Mouse (Mus musculus): ENCODE data around the gene Fbxl16. TPM values are rescaled to one million over a fixed set of nuclear protein-coding genes. Genes with fewer than 3 reads are reported as not detected.

Fbxl16 gene
- total RNA-seq, 1 experiment from 2014 or later, result 40.7 TPM

DNA sequence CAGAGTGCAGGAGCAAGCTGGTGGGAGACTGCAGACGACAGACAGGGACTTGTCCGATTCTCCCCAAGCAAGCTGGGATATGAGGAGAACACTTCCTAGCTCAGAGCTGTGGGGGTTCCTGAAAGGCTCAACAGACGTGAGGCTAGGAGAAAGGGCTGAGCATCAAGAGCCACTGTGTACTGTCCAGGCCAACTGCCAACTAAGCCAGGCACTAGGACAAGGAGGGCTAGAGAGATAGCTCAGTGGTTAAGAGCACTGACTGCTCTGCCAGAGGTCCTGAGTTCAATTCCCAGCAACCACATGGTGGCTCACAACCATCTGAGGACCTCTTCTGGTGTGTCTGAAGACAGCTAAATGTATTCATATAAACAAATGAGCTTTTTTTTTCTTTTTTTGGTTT is 33.6 kb downstream of the Fbxl16 start:
- DNase-seq, result no peak

GRCm38 (mm10) chr17:25843122-25843521 is 34.2 kb downstream of the Fbxl16 start:
- no peak for DNase-seq

DNA sequence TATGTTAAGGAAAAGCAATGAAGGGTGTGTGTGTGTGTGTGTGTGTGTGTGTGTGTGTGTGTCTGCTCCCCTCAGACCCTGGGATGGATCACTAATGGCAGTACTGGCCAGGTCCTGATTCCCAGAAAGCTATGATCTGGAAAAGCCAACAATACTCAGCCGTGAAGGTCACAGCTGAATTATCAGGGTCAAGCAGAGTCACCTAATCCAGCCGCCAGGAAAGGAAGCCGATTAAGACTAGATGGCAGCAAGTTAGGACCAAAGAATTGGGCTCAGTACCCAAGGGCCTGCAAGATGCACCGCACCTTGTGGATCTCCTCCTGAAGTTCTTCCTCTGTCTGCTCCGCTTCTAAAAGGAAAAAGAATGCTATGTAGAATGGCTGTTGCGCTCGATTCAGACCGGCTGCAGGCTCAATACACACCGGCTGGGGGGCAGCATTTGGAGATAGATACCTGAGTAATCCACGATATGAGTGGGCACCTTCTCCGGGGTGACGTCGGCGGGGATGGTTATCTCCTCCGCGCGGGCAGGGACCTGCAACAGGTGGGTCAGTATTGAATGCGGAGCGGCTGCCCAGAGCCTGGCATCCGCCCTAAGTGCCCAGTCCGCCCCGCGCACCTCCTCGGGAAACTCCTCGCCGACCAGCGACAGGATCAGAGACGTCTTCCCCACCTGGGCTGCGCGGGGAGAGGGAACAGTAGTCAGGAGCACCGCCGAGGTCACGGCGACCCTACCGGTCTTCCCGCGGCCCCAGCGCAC is 34.9 kb downstream of the Fbxl16 start:
- no peak for DNase-seq

- peak; percentile 95 for DNase-seq
Observed at GRCm38 (mm10) chr17:25844396-25844901, 35.6 kb downstream of the Fbxl16 start, which contains the start of gene Rhot2. Gene Rhot2 (minus strand): TSS chr17:25844851.

DNA sequence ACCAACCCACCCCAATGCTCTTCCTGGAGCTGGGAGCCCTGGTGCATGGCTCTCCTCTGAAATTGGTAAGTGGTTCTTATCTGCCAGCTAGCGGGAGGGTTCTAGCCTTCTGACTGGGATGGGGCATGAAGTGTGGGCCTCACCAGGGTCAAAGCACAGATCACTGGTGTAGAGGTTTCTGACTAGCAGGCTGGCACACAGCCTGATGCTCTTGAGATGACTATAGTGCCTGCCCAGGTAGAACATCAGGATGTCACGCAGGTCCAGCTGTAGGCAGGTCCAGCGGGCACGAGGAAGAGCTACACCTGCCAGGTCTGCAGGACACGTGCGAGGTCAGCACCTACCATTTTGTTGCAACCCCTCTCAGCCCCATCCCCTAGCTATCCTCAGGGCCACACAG is 51.3 kb downstream of the Fbxl16 start:
- DNase-seq, result no peak

- DNase-seq, result peak; percentile 91
Observed at GRCm38 (mm10) chr17:25860832-25861703, 52.2 kb downstream of the Fbxl16 start, which contains the start of gene Wdr90. Gene Wdr90 (minus strand): TSS chr17:25861501.

DNA sequence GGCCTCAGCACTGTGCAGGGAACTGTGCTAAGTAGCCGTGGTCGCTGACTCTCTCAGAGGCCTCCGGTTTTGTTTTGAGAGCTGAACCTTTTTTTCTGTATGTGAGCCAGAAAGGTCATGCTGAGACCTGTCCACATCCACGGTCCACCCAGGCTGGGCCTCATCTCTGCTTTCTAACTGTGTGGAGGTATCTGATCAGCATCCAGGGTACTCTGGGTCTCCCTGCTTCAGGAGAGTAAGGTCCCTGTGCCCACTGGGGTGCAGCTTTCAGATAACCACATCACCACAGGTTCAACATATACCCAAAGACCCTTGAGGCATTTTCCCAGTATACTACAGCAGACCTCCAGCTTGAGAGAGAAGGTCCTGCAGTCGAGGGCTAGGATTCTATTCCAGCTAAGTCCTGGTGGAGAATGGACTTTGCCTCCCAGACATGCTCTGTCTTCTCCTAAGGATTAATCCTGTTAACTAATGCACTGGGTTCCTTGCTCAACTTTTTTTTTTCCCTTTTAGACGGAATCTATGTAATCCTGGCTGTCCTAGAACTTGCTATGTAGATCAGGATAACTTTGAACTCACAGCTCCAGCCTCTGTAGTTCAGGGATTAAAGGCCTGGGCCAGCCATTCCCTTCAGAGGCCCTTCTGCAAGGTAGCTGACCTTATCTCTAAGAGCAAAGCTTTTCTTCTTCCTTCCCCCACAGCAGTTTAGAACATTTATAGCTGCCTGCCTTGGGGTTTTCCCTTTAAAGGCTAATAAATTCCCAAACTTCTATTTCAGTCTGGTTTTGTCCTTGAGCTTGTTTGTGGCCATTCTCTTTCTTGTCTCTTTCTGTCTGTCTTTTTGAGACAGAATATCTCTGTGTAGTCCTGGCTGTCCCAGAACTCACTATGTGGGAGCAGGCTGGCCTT is 53.1 kb downstream of the Fbxl16 start:
- no peak for DNase-seq

DNA sequence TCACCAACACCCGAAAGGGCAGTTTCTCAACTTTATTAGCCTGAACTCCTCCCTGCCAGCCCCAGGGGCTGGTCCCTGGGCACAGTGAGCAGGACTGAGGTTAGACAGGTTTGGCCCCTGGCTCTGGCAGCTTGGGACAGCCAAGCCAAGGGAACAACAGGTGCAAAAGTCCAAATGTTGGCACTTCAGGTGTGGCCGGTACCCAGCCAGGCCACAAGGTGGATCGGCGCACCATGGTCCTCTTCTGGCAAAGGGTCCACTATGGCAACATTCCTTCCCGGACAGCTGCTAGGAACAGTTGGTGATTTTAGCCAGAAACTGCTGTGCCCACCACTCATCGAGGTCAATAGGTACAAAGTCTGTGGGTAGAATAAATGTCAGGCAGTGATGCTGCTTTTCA is 54.8 kb downstream of the Fbxl16 start:
- no peak for DNase-seq

GRCm38 (mm10) chr17:25864311-25864710 is 55.4 kb downstream of the Fbxl16 start:
- DNase-seq, result no peak

DNA sequence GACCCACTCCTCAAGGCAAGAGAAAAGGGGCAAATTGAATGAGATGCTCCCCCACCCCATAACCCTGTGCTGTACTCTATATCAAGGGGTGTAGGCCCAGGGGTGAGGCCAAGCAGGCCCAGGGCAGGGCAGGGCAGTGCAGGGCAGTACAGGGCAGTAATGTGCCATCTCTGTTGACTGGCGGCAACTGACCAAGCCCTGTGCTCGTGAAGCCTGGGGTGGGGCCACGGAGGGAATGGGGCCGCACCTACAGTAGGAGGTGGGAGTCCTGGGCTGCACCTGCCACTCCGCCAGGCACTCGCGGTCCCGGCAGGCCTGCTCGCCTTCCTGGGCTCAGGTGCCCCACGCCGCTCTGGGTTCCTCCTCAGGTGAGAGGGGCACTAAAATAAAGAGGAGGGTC is 56.4 kb downstream of the Fbxl16 start:
- DNase-seq, result no peak

DNA sequence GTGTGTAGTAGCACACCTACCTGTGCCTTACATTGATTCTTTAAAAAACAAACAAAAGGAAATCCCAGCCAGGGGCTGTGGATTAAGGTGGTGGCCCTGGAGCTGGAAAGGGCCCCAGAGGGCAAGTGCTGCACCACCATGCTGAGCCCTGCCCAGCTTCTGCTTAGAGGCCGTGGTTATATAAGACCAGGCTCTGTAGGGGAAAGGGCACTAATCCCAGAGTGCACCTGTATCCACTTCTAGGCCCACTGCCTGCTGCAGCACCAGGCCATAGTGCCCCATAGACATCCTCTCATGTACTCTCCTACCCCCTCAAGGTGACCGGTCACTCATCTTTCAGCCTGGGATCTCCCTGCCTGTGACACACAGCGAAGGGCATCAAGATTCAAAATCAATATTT is 57.3 kb downstream of the Fbxl16 start:
- DNase-seq, result no peak

- DNase-seq, result no peak
Observed at GRCm38 (mm10) chr17:25867509-25867835, 58.6 kb downstream of the Fbxl16 start.

- DNase-seq, result peak; percentile 71
Observed at GRCm38 (mm10) chr17:25867836-25868600, 59.1 kb downstream of the Fbxl16 start.

DNA sequence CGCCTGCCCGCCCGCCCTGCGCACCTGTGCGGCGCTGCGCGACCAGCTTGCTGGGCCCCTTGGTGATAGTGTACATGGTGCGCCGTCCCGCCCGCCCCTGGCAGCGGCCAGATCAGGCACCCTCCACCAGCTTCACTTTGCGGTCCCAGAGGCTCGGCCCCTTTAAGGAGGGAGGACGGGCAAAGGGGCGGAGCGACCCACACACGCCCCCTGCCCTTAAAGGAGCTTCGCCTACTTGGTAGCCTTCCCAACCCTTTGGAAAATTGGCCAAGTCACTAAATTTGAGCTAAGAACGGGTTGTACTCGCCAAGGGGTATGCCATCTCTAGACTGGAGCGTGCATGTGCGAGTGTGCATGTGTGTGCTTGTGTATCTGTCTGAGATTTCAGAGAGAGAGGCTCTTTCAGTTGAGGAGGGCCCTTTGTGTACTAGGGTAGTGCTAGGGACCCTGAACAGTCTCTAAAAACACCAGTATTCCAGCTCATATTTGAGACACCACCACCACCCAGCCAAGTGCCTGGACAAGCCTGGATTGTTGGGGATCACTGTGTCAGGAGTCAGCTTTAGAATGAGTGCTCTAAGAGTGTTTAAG is 59.8 kb downstream of the Fbxl16 start, which contains the start of gene Mcrip2:
TSS of gene Mcrip2 (minus strand) at position 164 of the 591 bp plus-strand sequence.
- peak; percentile 88 for DNase-seq

GRCm38 (mm10) chr17:25869498-25869897 is 60.6 kb downstream of the Fbxl16 start:
- no peak for DNase-seq

DNA sequence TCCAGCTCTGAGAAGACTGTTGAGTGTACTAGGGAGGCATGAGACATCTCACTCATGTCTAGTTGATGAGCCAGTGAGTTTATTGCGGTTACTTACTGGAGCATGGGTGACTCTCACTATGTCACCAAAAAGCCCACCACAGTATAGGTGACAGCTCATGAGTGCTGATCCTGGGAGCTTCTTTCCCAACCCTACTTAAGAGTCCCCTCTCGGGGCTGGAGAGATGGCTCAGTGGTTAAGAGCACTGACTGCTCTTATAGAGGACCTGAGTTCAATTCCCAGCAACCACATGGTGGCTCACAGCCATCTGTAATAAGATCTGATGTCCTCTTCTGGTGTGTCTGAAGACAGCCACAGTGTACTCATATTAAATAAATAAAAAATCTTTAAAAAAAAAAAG is 61.1 kb downstream of the Fbxl16 start:
- no peak for DNase-seq

Data from adrenal gland, postnatal 25 days (tissue).